Mouse (Mus musculus) hindbrain, embryonic 11.5 days (tissue): ENCODE data around the gene Tox3. TPM values are rescaled to one million over a fixed set of nuclear protein-coding genes. Genes with fewer than 3 reads are reported as not detected.

Source experiments
- ATAC-seq: fragments of 200-750 bp; cut with Nextera tagmentation; 2 replicates; pipeline ENCODE4 v1.8.0; 2017; ENCODE audit warnings: mild to moderate bottlenecking, moderate TSS enrichment, moderate library complexity; ENCODE audit not compliant: low FRiP score
- DNase-seq: peaks from one replicate; pipeline ENCODE4 v3.0.0-alpha.2; 2015; ENCODE audit warnings: low spot score
- H3K27ac ChIP-seq: fragments of 300-500 bp; sonication (generic); 2 replicates; pipeline ENCODE4 v1.5.1; 2014; ENCODE audit warnings: mild to moderate bottlenecking, low read depth, low read length
- H3K27me3 ChIP-seq: fragments of 300-500 bp; sonication (generic); 2 replicates; pipeline ENCODE4 v1.6.1; 2014; ENCODE audit warnings: mild to moderate bottlenecking, low read length, moderate library complexity, mixed read lengths; ENCODE audit not compliant: control insufficient read depth, insufficient read depth
- H3K36me3 ChIP-seq: fragments of 300-500 bp; sonication (generic); 2 replicates; pipeline ENCODE4 v1.6.1; 2014; ENCODE audit warnings: mild to moderate bottlenecking, low read length, moderate library complexity, mixed read lengths; ENCODE audit not compliant: control insufficient read depth, insufficient read depth
- H3K4me1 ChIP-seq: fragments of 300-500 bp; sonication (generic); replicated peaks from 2 replicates; pipeline ENCODE4 v1.6.1; 2014; ENCODE audit warnings: low read length, mixed read lengths; ENCODE audit not compliant: control insufficient read depth, insufficient read depth
- H3K4me2 ChIP-seq: fragments of 300-500 bp; sonication (generic); replicated peaks from 2 replicates; pipeline ENCODE4 v1.6.1; 2014; ENCODE audit warnings: mild to moderate bottlenecking, low read depth, low read length
- H3K4me3 ChIP-seq: fragments of 300-500 bp; sonication (generic); 2 replicates; pipeline ENCODE4 v1.5.1; 2014; ENCODE audit warnings: low read depth, low read length
- H3K9ac ChIP-seq: fragments of 300-500 bp; sonication (generic); 2 replicates; pipeline ENCODE4 v1.6.1; 2014; ENCODE audit warnings: low read depth, low read length
- H3K9me3 ChIP-seq: fragments of 300-500 bp; sonication (generic); 2 replicates; pipeline ENCODE4 v1.6.1; 2016; ENCODE audit warnings: low read length; ENCODE audit not compliant: control insufficient read depth
- WGBS: fragments of 180-500 bp; shearing (Covaris S2); extraction: QIAGEN DNeasy Blood & Tissue Kit; methylation state at CpG from one replicate; pipeline ENCODE4 v1.1.7; 2014; 5-methylcytosine and 5-hydroxymethylcytosine counted together
- polyA plus RNA-seq: library from polyadenylated mRNA; unstranded; fragments of >200 nt; fragmentation: Nextera tagmentation; extraction: Ambion mirVana; gene quantifications from 2 replicates; pipeline ENCODE4 v1.2.1, GENCODE M21; 2014

Gene Tox3
- polyA plus RNA-seq, result 29.9 and 40.4 TPM in 2 replicates

DNA sequence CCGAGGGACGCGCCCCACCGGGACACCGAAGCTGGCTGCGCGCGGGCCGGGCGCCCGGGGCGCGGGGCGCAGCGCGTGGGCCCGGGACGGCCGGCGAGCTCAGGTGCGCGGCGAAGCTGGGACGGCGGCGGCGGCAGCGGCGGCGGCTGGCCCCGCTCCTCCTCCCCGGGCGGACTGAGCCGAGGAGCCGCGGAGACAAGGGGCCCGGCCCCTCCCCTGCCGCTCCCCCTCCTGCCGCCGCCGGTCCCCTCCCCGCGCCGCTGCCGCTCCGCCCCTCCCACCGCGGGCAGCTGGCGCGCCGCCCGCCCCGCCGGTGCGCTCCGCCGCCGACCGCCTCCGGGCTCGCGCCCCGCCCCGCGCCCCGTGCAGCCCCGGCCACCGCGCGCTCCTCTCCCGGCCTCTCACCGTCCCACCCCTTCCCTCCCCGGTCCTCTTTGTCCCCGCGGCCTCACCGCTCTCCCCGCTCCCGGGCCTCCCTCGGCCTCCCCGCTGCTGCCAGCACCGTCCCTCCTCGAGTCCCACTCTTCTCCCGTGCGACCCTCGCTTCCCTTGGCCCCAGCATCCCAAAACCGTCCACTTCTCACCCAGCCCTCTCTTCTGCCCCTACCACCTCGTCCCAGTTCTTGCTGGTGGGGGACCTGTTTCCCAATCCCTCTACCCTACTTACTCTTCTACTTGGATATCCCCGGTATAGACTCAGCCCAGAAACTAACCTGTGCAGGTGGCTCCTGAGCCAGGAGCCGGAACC lies at the start of gene Tox3:
TSS of gene Tox3 (minus strand) at position 166 of the 748 bp plus-strand sequence.
- peak within 1 kb of the TSS; percentile 77 for H3K4me2 ChIP-seq
- no peaks in the 10 kb centered on the region for H3K27me3 ChIP-seq
- peaks cover 7% of the 10 kb centered on the region; the same call in 1 of the 2 replicates for H3K4me1 ChIP-seq
- no peaks in the 10 kb centered on the region for H3K36me3 ChIP-seq
- H3K27ac ChIP-seq, result peak within 1 kb of the TSS; percentile 99
- peak within 1 kb of the TSS; percentile 96 for H3K4me3 ChIP-seq
- WGBS, result 2% methylated on average over 25 of the region's 89 CpGs
- no peaks in the 10 kb centered on the region for H3K9me3 ChIP-seq
- DNase-seq (no peak), ATAC-seq (peak; percentile 72)
- peak within 1 kb of the TSS; percentile 99 for H3K9ac ChIP-seq

DNA sequence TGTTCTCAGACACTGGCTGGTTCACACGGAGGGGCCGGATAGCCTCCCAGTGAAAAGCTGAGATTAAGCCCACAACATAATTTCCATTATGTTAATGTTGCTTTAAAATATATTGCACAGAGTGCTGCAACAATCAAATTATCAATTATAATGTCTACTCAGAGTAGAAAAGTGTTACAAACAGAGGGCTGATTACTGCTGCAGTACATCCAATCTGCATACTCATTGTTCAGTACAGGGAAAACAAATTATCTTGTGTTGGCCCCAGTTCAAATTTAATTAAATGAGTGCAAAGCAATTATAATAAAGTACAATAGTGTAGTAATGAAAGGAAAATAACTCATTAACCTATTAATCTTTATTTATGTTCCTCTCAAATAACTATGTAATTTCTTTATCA lies 44.5 kb upstream of the Tox3 start:
- DNase-seq (no peak), ATAC-seq (no peak)
- no peak overlapping the region for H3K4me3 ChIP-seq
- H3K9me3 ChIP-seq, result no peaks in the 10 kb centered on the region
- H3K4me1 ChIP-seq, result no peaks in the 10 kb centered on the region
- WGBS, result 82% methylated on average over 2 of the region's 2 CpGs
- no peaks in the 10 kb centered on the region for H3K27me3 ChIP-seq
- no peak overlapping the region for H3K4me2 ChIP-seq
- no peak overlapping the region for H3K27ac ChIP-seq
- H3K9ac ChIP-seq, result no peak overlapping the region
- H3K36me3 ChIP-seq, result no peaks in the 10 kb centered on the region

DNA sequence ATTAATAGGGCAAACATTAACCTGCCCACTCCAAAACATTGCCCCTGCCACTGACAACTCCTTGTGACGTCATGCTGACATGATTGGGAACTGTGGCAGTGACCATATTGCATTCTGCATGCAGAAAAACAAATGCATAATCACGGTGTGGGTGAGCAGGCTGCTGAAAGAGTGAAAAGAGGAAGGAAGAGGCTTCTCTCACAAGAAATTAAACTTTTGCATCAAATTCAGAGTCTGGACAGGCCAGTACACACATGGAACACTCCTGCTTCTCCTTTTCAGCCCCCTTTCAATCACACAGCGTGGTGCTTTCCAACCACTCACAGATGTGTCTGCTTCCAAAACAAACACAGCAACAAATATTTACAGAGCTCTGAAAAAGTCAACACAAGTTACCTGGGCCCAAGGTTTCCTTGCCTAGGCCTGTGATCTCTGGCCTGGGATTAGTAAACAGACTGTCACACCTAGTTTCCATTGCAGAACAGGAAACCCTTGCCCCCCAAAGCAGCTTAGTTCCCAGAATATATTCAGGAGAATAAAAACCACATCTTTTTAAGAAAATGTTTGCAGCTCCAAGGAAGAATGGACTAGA lies 43.4 kb upstream of the Tox3 start:
- Histone ChIP-seq H3K9me3 (no peaks in the 10 kb centered on the region), H3K4me2 (no peak overlapping the region), H3K36me3 (no peaks in the 10 kb centered on the region), H3K27me3 (no peaks in the 10 kb centered on the region), H3K27ac (no peak overlapping the region), H3K9ac (no peak overlapping the region), H3K4me1 (no peaks in the 10 kb centered on the region), H3K4me3 (no peak overlapping the region)
- DNase-seq, result no peak
- no peak for ATAC-seq
- 77% methylated on average over 3 of the region's 3 CpGs for WGBS

DNA sequence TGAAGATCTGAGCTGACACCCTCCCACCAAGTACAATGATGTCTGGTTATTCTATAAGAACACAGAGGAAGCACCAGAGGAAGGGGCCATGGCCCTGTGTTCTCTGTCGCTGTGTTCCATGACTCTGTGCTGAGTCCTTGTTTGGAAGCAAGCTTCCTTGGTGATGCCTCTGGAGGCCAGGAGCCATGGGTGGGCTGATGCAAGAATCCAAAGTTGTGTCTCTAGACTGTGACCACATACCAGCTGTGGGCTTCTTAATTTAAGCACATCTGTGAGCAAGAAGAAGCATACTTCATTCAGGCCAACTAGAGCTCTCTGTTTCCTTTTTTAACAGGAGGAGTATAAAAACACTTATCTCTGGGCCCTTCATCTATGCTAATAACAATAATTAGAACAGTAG lies 42.7 kb upstream of the Tox3 start:
- Histone ChIP-seq H3K36me3 (no peaks in the 10 kb centered on the region), H3K4me3 (no peak overlapping the region), H3K4me1 (no peaks in the 10 kb centered on the region), H3K27me3 (no peaks in the 10 kb centered on the region), H3K9me3 (no peaks in the 10 kb centered on the region), H3K4me2 (no peak overlapping the region), H3K9ac (no peak overlapping the region), H3K27ac (no peak overlapping the region)
- no peak for DNase-seq
- 97% methylated on average over 1 of the region's 1 CpGs for WGBS
- no peak for ATAC-seq

DNA sequence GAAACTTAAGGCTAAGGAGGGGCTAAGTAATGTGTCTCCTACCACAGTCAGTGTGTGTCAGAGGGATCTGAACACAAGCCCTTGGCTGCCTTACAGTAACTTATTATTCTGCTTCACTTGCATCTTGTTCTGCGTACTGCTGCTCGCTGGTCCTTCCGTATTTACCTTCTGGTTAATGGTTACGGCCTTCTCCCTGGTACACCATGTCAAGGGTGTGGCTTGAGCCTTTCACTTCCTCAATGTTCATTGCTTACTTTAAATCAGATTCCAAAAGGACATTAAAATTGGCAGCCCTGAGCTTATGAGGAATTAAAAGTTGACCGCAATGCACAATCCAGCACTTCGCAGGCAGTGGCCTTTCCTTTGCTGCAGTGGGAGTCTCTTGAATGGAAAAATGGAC lies 30.9 kb upstream of the Tox3 start:
- Histone ChIP-seq H3K27me3 (no peaks in the 10 kb centered on the region), H3K36me3 (no peaks in the 10 kb centered on the region), H3K4me2 (no peak overlapping the region), H3K27ac (no peak overlapping the region), H3K4me1 (no peaks in the 10 kb centered on the region), H3K4me3 (no peak overlapping the region), H3K9me3 (no peaks in the 10 kb centered on the region), H3K9ac (no peak overlapping the region)
- ATAC-seq (no peak), DNase-seq (no peak)
- WGBS, result 92% methylated on average over 6 of the region's 6 CpGs

DNA sequence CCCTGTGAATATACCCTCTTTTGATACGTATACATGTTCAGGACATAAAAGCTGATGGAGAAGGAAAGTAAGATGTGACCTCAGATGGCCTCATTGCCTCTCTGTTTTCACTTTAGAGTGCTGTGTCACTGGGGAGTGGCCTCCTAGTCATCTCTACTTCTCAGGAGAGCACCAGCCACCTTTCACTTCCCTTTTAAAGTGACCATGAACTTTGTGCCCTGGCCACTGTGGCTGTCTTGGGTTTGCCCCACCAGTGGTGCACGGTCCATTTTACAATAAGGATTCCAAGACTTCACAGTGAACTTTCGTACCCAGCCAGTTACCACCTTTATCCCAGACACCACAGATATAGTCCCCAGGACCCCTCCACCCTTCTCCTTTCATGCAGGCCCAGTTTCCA lies 29.9 kb upstream of the Tox3 start:
- no peak overlapping the region for H3K9ac ChIP-seq
- H3K4me1 ChIP-seq, result no peaks in the 10 kb centered on the region
- ATAC-seq (no peak), DNase-seq (no peak)
- WGBS, result 92% methylated on average over 3 of the region's 3 CpGs
- no peak overlapping the region for H3K4me3 ChIP-seq
- no peaks in the 10 kb centered on the region for H3K27me3 ChIP-seq
- no peak overlapping the region for H3K4me2 ChIP-seq
- no peaks in the 10 kb centered on the region for H3K36me3 ChIP-seq
- no peak overlapping the region for H3K27ac ChIP-seq
- H3K9me3 ChIP-seq, result no peaks in the 10 kb centered on the region

DNA sequence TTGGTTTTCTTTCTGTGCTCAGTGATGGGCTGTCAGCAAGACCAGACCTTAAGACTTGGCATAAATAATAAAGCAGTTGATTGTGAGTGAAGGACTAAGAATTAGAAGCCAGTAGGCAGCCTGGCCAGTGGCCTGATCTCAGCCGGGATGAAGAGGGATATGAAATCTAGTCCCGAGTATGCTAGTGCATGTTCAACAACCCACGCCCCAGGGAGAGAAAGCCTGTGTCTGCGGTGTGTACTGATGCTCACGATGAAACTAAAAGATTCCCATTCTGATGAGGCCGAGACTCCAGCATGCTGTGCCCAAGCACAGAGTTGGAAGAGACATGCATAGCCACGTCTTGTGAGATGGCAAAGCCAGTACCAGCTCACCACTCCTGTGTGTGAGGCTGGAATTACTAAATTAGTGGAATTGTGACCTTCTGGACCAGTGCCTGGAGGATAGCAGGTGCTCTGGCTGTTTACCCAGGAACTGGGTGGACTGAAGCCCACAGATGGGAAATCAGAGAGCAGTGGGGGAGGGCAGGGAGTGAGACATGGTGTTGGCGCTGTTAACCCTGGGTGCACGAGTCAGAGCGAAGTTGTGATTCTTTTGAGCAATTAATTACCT lies 23.6 kb upstream of the Tox3 start:
- 88% methylated on average over 10 of the region's 10 CpGs for WGBS
- no peak for ATAC-seq

DNA sequence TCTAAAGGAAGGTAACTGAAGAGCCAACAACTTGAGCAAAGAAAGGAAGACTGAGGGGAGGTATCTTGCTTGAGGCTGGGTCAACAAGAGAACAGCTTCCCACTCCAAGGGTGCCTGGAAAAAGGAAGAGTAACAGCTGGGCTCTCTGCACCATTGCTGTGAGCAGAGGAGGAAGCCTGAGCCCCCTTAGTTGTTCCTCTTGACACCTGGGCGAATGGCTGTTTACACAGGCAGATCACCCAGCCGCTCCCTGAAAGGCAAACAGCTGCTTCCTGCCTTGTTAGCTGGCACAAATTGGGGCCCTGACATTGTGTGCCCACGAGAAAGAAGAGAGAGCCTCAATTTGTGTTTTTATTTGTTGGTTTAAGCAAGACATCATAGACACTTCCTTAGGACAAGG lies 21.7 kb upstream of the Tox3 start:
- ATAC-seq (no peak), DNase-seq (no peak)
- Histone ChIP-seq H3K4me2 (no peak overlapping the region), H3K4me1 (no peaks in the 10 kb centered on the region), H3K9ac (no peak overlapping the region), H3K9me3 (no peaks in the 10 kb centered on the region), H3K36me3 (no peaks in the 10 kb centered on the region), H3K4me3 (no peak overlapping the region), H3K27ac (no peak overlapping the region), H3K27me3 (no peaks in the 10 kb centered on the region)
- 48% methylated on average over 3 of the region's 3 CpGs for WGBS

More for the DNA sequence above, 23.6 kb upstream of the Tox3 start:
- H3K36me3 ChIP-seq, result no peaks in the 10 kb centered on the region
- no peaks in the 10 kb centered on the region for H3K9me3 ChIP-seq
- DNase-seq, result no peak
- H3K27me3 ChIP-seq, result no peaks in the 10 kb centered on the region
- no peak overlapping the region for H3K9ac ChIP-seq
- H3K4me3 ChIP-seq, result no peak overlapping the region
- no peak overlapping the region for H3K27ac ChIP-seq
- H3K4me2 ChIP-seq, result no peak overlapping the region
- H3K4me1 ChIP-seq, result no peaks in the 10 kb centered on the region

DNA sequence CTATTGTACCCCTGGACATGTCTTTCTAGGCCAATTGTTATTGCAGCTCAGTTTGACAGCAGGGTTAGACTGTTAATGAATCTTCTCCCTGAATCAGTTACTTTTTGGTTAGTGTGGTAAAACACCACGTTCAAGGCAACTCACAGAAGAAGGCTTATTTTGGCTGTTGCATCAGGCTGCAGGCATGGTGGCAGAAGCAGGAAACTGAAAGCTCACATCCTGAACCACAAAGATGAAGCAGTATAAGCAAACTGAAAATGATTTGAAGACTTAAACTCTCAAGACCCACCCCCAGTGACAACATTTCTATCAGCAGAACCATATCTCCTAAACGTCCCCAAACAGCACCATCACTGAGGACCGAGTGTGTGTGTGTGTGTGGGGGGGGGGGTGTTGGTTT lies 8.6 kb upstream of the Tox3 start:
- no peak overlapping the region for H3K4me3 ChIP-seq
- ATAC-seq (no peak), DNase-seq (no peak)
- 83% methylated on average over 3 of the region's 3 CpGs for whole genome bisulfite sequencing
- no peaks in the 10 kb centered on the region for H3K36me3 ChIP-seq
- H3K4me2 ChIP-seq, result no peak overlapping the region
- no peaks in the 10 kb centered on the region for H3K27me3 ChIP-seq
- H3K9me3 ChIP-seq, result no peaks in the 10 kb centered on the region
- no peak overlapping the region for H3K9ac ChIP-seq
- H3K4me1 ChIP-seq, result no peaks in the 10 kb centered on the region
- H3K27ac ChIP-seq, result no peak overlapping the region
